Mouse (Mus musculus): ENCODE data around the gene Itga2.

Itga2 gene

GRCm38 (mm10) chr13:114931775-114932294, at the start of gene Itga2:
Gene Itga2 (minus strand): TSS chr13:114932100.
- peak; percentile 36 for DNase-seq (ENCODE audit: low read depth, low spot score)

DNA sequence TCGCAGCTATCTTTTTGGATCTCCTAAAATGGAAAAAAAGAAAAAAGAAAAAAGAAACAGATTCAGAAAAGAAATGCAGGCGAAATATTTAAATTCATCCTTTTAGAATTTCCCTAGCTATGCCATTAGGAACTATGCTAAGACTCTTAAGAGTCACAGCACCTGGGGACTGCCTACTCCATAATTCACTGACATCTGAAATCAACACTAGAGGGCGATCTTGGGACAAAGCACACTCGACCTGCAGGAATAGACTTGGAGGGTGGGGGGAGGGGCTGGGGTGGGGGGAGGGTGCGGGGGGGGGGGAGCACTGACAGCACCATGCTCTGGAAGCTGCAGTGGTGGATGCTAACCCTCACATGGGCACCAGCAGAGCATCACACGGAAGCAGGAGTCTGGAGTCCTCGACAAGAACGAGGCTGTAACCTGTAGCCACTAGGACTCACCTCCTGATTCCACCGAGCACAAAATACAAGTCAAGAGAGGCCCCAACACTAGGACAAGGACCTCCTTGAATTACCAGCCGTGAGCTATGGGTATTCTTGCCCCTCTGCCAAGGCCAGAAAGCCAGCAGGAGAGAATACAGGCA, 49.0 kb upstream of the Itga2 start:
- DNase-seq (ENCODE audit: low read depth, low spot score): no peak

GRCm38 (mm10) chr13:114974484-114975042, 42.7 kb upstream of the Itga2 start:
- no peak for DNase-seq (ENCODE audit: low read depth, low spot score)

GRCm38 (mm10) chr13:114971905-114972304, 40.0 kb upstream of the Itga2 start:
- DNase-seq (ENCODE audit: low read depth, low spot score): no peak

- DNase-seq (ENCODE audit: low read depth, low spot score): peak; percentile 56
Measured at GRCm38 (mm10) chr13:114964233-114964632, 32.3 kb upstream of the Itga2 start.

GRCm38 (mm10) chr13:114954516-114954915, 22.6 kb upstream of the Itga2 start:
- no peak for DNase-seq (ENCODE audit: low read depth, low spot score)

- DNase-seq (ENCODE audit: low read depth, low spot score): no peak
Measured at GRCm38 (mm10) chr13:114933541-114933940, 1.6 kb upstream of the Itga2 start.

GRCm38 (mm10) chr13:114930996-114931649, 777 bp downstream of the Itga2 start:
- no peak for DNase-seq (ENCODE audit: low read depth, low spot score)

DNA sequence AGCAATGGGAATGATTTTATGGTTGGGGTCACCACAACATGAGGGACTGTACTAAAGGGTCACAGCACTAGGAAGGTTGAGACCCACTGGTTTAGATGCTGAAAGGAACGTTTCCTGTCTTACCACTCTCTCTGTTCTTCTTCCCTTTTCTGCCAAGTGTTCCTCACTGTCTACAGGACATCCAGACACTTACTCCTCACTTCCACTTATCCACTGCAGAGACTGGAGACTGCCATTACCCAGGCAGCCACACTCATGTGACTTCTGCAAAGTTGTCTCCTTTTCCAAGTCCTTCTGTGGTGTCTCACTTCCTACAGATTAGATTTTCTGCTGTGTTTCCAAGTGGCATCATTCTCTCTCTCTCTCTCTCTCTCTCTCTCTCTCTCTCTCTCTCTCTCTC, 7.1 kb downstream of the Itga2 start:
- no peak for DNase-seq (ENCODE audit: low read depth, low spot score)

DNA sequence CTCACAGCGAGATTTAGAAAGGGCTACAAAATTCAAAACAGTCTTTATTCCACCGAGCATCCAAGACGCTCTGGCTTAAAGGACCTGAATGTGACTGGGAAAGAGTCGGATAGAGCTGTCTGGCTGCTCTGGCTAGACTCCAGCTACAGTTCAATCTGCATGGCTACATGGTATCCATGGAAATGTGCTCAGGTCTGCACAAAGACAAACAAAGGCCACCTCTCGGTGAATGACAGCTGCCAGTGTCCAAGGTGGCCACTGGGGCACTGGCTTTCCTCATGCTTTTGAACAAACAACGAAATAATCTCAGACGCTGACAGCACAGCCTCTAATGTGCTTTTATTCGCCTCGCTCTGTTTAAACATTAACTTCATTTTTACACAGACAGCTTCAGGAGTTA, 8.6 kb downstream of the Itga2 start:
- DNase-seq (ENCODE audit: low read depth, low spot score): no peak

- no peak for DNase-seq (ENCODE audit: low read depth, low spot score)
Measured at GRCm38 (mm10) chr13:114915767-114916166, 16.1 kb downstream of the Itga2 start.

GRCm38 (mm10) chr13:114914963-114915362, 16.9 kb downstream of the Itga2 start:
- no peak for DNase-seq (ENCODE audit: low read depth, low spot score)

DNA sequence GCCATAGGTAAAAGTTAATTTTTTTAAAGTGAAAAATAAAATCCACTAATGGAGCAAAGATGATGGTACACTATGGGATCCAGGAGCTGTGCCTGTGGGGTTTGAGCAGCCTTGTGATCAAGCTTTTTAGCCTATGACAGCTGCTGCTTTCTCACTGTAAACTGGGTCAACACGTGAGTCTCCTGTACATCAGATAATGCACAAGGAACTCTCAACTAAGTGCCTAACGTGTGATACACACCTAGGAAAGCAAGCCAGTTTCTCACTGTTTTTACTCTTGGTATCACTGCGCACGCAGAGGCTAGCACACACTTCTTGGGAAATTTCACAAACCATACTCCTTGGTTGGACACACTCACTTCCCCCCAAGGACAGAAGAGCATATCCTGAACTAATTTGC, 17.3 kb downstream of the Itga2 start:
- DNase-seq (ENCODE audit: low read depth, low spot score): no peak

- DNase-seq (ENCODE audit: low read depth, low spot score): no peak
Measured at GRCm38 (mm10) chr13:114910629-114911028, 21.3 kb downstream of the Itga2 start.

DNA sequence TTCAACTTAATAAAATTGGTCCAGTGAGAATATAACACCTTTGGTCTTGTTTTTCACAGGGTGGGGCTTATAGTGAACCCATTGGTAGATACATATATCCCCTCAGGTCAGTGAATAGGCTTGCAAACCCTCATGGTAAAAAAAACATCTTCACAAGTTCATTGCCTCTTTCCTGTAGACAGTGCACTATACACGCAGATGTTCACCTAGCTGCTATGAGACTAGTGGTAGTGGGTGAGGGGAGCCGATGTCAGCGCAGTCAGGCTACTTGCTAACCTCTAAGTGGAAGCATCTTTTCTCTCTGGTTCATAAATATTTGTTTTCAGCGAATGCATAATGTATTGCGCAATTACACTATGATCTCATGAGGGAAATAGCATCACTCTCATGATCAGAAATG, 22.4 kb downstream of the Itga2 start:
- no peak for DNase-seq (ENCODE audit: low read depth, low spot score)

- DNase-seq (ENCODE audit: low read depth, low spot score): no peak
Measured at GRCm38 (mm10) chr13:114907876-114908275, 24.0 kb downstream of the Itga2 start.

DNA sequence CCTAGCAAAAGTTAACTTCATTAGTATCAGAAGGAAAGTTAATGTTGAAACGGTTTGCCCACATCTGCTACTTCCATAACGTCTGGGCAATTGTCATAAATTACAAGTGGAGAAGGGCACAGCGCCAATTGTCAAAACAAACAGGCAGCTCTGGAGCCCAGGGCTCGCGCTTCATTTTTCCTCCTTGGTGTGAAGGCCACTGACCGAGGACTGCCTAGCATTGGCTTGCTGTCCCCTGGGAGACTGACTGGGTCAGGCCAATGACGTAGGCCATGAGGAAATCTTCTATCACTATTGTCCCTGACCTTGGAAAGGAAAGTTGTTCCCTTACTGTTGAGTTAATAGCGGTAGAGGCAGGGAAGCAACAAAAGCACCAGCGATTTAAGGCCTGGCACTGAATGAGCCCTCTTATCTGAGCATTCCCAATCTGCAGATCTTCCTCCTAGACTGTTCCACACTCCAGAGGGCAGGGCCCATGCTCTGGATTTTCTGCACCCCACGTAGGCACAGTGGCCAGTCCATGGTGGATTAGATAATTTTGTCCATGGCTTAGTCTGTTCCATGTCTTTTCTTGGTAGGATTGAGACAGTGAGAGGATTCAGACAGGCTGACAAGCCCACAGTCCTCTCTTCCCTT, 35.0 kb downstream of the Itga2 start:
- DNase-seq (ENCODE audit: low read depth, low spot score): peak; percentile 56

- DNase-seq (ENCODE audit: low read depth, low spot score): peak; percentile 21
Measured at GRCm38 (mm10) chr13:114895896-114896295, 36.0 kb downstream of the Itga2 start.

GRCm38 (mm10) chr13:114894718-114895117, 37.2 kb downstream of the Itga2 start:
- DNase-seq (ENCODE audit: low read depth, low spot score): no peak

- DNase-seq (ENCODE audit: low read depth, low spot score): no peak
Measured at GRCm38 (mm10) chr13:114891655-114892054, 40.2 kb downstream of the Itga2 start.

GRCm38 (mm10) chr13:114887695-114888094, 44.2 kb downstream of the Itga2 start:
- no peak for DNase-seq (ENCODE audit: low read depth, low spot score)

DNA sequence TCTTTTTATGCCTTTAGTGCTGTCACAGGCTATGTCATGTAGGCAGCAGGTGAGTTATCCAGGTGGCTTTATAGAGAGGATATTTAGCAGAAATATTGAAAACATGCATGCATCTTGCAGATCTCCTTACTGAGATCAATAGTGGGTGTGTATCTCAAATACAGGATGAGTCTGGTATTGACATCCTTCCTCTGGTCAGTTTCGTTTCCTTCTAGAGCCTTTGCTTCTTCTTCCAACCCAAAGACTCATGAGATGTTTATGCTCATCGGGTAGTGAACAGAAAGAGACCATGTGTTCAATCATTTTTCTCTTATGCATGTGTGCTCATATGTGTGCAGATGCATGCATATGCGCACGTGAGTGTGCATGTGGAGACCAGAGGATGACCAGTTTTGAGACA, 44.6 kb downstream of the Itga2 start:
- no peak for DNase-seq (ENCODE audit: low read depth, low spot score)

DNA sequence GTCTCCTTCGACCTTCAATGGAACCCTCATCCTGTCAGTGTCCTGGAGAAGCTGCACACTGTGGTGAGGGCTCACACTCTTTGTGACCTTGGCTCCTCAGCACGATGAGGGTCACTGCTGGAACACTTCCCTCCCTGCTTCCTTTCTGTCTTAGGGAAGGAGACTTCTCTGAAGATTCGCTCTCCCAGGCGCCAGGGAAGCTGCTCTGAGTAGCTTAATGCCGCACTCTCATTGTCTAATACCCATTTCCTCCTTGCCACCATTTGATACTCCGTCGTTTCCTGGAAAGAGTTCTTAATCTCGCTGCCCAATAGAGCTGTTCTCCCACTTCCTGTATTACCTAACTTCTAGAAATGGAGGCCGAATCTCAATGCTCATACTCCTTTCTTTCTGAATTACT, 46.7 kb downstream of the Itga2 start:
- DNase-seq (ENCODE audit: low read depth, low spot score): no peak
